Mouse (Mus musculus) hindbrain, embryonic 12.5 days (tissue): ENCODE data around the gene Otogl. TPM values are rescaled to one million over a fixed set of nuclear protein-coding genes. Genes with fewer than 3 reads are reported as not detected.
"Not testable (repeated sequence)": the region's sequence is repeated elsewhere in the genome, so short reads cannot be mapped to it uniquely, and the experiment has no call there.

Experiments
- ATAC-seq: fragments of 200-750 bp; cut with Nextera tagmentation; 2 replicates; pipeline ENCODE4 v1.8.0; 2017; ENCODE audit warnings: moderate TSS enrichment; ENCODE audit not compliant: low FRiP score
- H3K27ac ChIP-seq: fragments of 300-500 bp; sonication (generic); 2 replicates; pipeline ENCODE4 v1.5.1; 2016; ENCODE audit warnings: mild to moderate bottlenecking
- H3K27me3 ChIP-seq: fragments of 300-500 bp; sonication (generic); 2 replicates; pipeline ENCODE4 v1.6.1; 2016; ENCODE audit warnings: mild to moderate bottlenecking
- H3K36me3 ChIP-seq: fragments of 300-500 bp; sonication (generic); 2 replicates; pipeline ENCODE4 v1.6.1; 2016; ENCODE audit warnings: mild to moderate bottlenecking
- H3K4me1 ChIP-seq: fragments of 300-500 bp; sonication (generic); 2 replicates; pipeline ENCODE4 v1.6.1; 2016
- H3K4me2 ChIP-seq: fragments of 300-500 bp; sonication (generic); replicated peaks from 2 replicates; pipeline ENCODE4 v1.6.1; 2016; ENCODE audit warnings: mild to moderate bottlenecking
- H3K4me3 ChIP-seq: fragments of 300-500 bp; sonication (generic); 2 replicates; pipeline ENCODE4 v1.5.1; 2016; ENCODE audit warnings: mild to moderate bottlenecking
- H3K9ac ChIP-seq: fragments of 300-500 bp; sonication (generic); 2 replicates; pipeline ENCODE4 v1.6.1; 2016; ENCODE audit warnings: mild to moderate bottlenecking, moderate library complexity
- H3K9me3 ChIP-seq: fragments of 300-500 bp; sonication (generic); replicated peaks from 2 replicates; pipeline ENCODE4 v1.6.1; 2016; ENCODE audit warnings: mild to moderate bottlenecking
- WGBS: fragments of 180-500 bp; shearing (Covaris S2); methylation state at CpG from one replicate; pipeline ENCODE4 v1.1.7; 2016; 5-methylcytosine and 5-hydroxymethylcytosine counted together
- polyA plus RNA-seq: library from polyadenylated mRNA; unstranded; fragments of >200 nt; fragmentation: Nextera tagmentation; extraction: Ambion mirVana; gene quantifications from 2 replicates; pipeline ENCODE4 v1.2.1, GENCODE M21; 2016

The Otogl gene
- polyA plus RNA-seq, 1 experiment from 2014 or later, result 0.63 TPM

- Histone ChIP-seq H3K36me3 (no peaks in the 10 kb centered on the region), H3K9me3 (no peaks in the 10 kb centered on the region), H3K27ac (no peak overlapping the region), H3K27me3 (no peaks in the 10 kb centered on the region), H3K4me2 (no peak overlapping the region), H3K9ac (no peak overlapping the region), H3K4me1 (no peaks in the 10 kb centered on the region), H3K4me3 (no peak overlapping the region)
- 30% methylated on average over 7 of the region's 7 CpGs for WGBS
- peak; percentile 67; the same call in 1 of the 2 replicates for ATAC-seq
Measured at GRCm38 (mm10) chr10:107858684-107859083, 53.2 kb downstream of the Otogl start.

- no peak for ATAC-seq
- no peak overlapping the region for H3K9ac ChIP-seq
- H3K4me2 ChIP-seq, result no peak overlapping the region
Measured at GRCm38 (mm10) chr10:107844906-107845305, 67.0 kb downstream of the Otogl start.

GRCm38 (mm10) chr10:107834452-107835239 is 77.3 kb downstream of the Otogl start:
- no peak overlapping the region for H3K9ac ChIP-seq
- H3K27ac ChIP-seq, result no peak overlapping the region
- no peaks in the 10 kb centered on the region for H3K4me1 ChIP-seq
- ATAC-seq, result no peak
- H3K36me3 ChIP-seq, result no peaks in the 10 kb centered on the region
- no peaks in the 10 kb centered on the region for H3K27me3 ChIP-seq
- no peak overlapping the region for H3K4me3 ChIP-seq
- no peaks in the 10 kb centered on the region for H3K9me3 ChIP-seq
- H3K4me2 ChIP-seq, result no peak overlapping the region
- WGBS, result 76% methylated on average over 4 of the region's 4 CpGs

More at GRCm38 (mm10) chr10:107844906-107845305, 67.0 kb downstream of the Otogl start:
- WGBS, result 95% methylated on average over 1 of the region's 1 CpGs
- H3K27ac ChIP-seq, result no peak overlapping the region
- no peaks in the 10 kb centered on the region for H3K36me3 ChIP-seq
- H3K9me3 ChIP-seq, result no peaks in the 10 kb centered on the region
- no peaks in the 10 kb centered on the region for H3K4me1 ChIP-seq
- H3K4me3 ChIP-seq, result no peak overlapping the region
- H3K27me3 ChIP-seq, result no peaks in the 10 kb centered on the region

GRCm38 (mm10) chr10:107829151-107829550 is 82.8 kb downstream of the Otogl start:
- Histone ChIP-seq H3K4me1 (no peaks in the 10 kb centered on the region), H3K4me3 (no peak overlapping the region), H3K27ac (no peak overlapping the region), H3K36me3 (no peaks in the 10 kb centered on the region), H3K9me3 (no peaks in the 10 kb centered on the region), H3K27me3 (no peaks in the 10 kb centered on the region), H3K9ac (no peak overlapping the region), H3K4me2 (no peak overlapping the region)
- 76% methylated on average over 6 of the region's 6 CpGs for WGBS
- ATAC-seq, result no peak

- H3K27me3 ChIP-seq, result no peaks in the 10 kb centered on the region
- no peaks in the 10 kb centered on the region for H3K9me3 ChIP-seq
- no peaks in the 10 kb centered on the region for H3K4me1 ChIP-seq
- H3K36me3 ChIP-seq, result no peaks in the 10 kb centered on the region
- no peak overlapping the region for H3K27ac ChIP-seq
- WGBS, result 86% methylated on average over 16 of the region's 16 CpGs
- no peak overlapping the region for H3K9ac ChIP-seq
- H3K4me2 ChIP-seq, result no peak overlapping the region
- no peak for ATAC-seq
- no peak overlapping the region for H3K4me3 ChIP-seq
Measured at GRCm38 (mm10) chr10:107813814-107814483, 98.0 kb downstream of the Otogl start.

GRCm38 (mm10) chr10:107810649-107811398 is 101.1 kb downstream of the Otogl start:
- Histone ChIP-seq H3K9me3 (no peaks in the 10 kb centered on the region), H3K9ac (no peak overlapping the region), H3K4me3 (no peak overlapping the region), H3K4me2 (no peak overlapping the region), H3K27ac (no peak overlapping the region), H3K4me1 (no peaks in the 10 kb centered on the region), H3K27me3 (no peaks in the 10 kb centered on the region), H3K36me3 (no peaks in the 10 kb centered on the region)
- WGBS, result 86% methylated on average over 6 of the region's 6 CpGs
- no peak for ATAC-seq

GRCm38 (mm10) chr10:107805203-107805602 is 106.7 kb downstream of the Otogl start:
- no peak overlapping the region for H3K4me2 ChIP-seq
- 97% methylated on average over 2 of the region's 2 CpGs for WGBS
- H3K4me1 ChIP-seq, result no peaks in the 10 kb centered on the region
- no peak overlapping the region for H3K27ac ChIP-seq
- H3K9ac ChIP-seq, result no peak overlapping the region
- no peaks in the 10 kb centered on the region for H3K9me3 ChIP-seq
- ATAC-seq, result no peak
- H3K27me3 ChIP-seq, result no peaks in the 10 kb centered on the region
- H3K4me3 ChIP-seq, result no peak overlapping the region
- H3K36me3 ChIP-seq, result no peaks in the 10 kb centered on the region

- not testable (repeated sequence) for H3K4me2 ChIP-seq, H3K4me3 ChIP-seq, H3K27me3 ChIP-seq, H3K27ac ChIP-seq, H3K4me1 ChIP-seq, H3K9me3 ChIP-seq, H3K9ac ChIP-seq, ATAC-seq, H3K36me3 ChIP-seq
- WGBS, result 71% methylated on average over 2 of the region's 2 CpGs
Measured at GRCm38 (mm10) chr10:107804285-107804684, 107.6 kb downstream of the Otogl start.

GRCm38 (mm10) chr10:107799671-107800353 is 112.1 kb downstream of the Otogl start:
- Histone ChIP-seq H3K27me3 (no peaks in the 10 kb centered on the region), H3K4me2 (no peak overlapping the region), H3K27ac (no peak overlapping the region), H3K36me3 (no peaks in the 10 kb centered on the region), H3K4me3 (no peak overlapping the region), H3K9ac (no peak overlapping the region), H3K9me3 (no peaks in the 10 kb centered on the region), H3K4me1 (no peaks in the 10 kb centered on the region)
- ATAC-seq, result peak; percentile 86
- 15% methylated on average over 7 of the region's 7 CpGs for WGBS

GRCm38 (mm10) chr10:107794812-107795756 is 116.8 kb downstream of the Otogl start:
- Histone ChIP-seq H3K9ac (no peak overlapping the region), H3K4me2 (no peak overlapping the region), H3K4me1 (no peaks in the 10 kb centered on the region), H3K27me3 (no peaks in the 10 kb centered on the region), H3K27ac (no peak overlapping the region), H3K9me3 (no peaks in the 10 kb centered on the region), H3K36me3 (no peaks in the 10 kb centered on the region), H3K4me3 (no peak overlapping the region)
- ATAC-seq, result no peak
- WGBS, result 84% methylated on average over 10 of the region's 10 CpGs

GRCm38 (mm10) chr10:107792491-107792890 is 119.4 kb downstream of the Otogl start:
- Histone ChIP-seq H3K4me3 (no peak overlapping the region), H3K36me3 (no peaks in the 10 kb centered on the region), H3K9ac (no peak overlapping the region), H3K4me1 (no peaks in the 10 kb centered on the region), H3K27ac (no peak overlapping the region), H3K4me2 (no peak overlapping the region), H3K9me3 (no peaks in the 10 kb centered on the region), H3K27me3 (no peaks in the 10 kb centered on the region)
- 88% methylated on average over 3 of the region's 3 CpGs for WGBS
- no peak for ATAC-seq
